In the genomic region with DNA sequence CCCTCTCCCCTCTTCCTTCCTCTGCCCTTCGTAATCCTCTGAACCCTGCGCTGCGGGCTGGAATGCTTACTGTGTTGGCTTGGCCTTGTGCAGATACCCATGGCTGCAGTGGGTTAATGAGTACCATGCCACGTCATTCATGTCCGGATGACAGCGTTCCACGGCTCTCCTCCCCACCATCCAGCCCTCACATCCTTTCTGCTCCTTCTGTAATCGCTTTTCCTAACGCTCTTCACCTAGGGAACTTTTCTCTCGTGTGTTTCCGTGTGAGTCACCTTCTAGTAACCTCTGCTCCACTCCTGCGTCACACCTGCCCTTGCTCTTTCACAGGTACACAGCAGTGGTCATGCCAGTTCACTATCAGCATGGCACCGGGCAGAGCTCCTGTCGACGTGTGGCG, we compare ENCODE assay signal across 24 mouse cellular contexts. TPM values are rescaled to one million over a fixed set of nuclear protein-coding genes. Genes with fewer than 3 reads are reported as not detected.
DNase-seq lines count a peak whose midpoint lies in the region; ATAC-seq and TF ChIP-seq lines count a peak whose summit lies in the region.
"Had no signal": no experiment of that assay in that cellular context is flagged by ENCODE, and none has a peak within 500 bp of the region (broad histone marks: within the 10 kb centered on the region; RNA-seq: fewer than 3 reads in every experiment).

No protein-coding gene starts in this region.

- H3K9ac ChIP-seq in forebrain, postnatal 0 days, result no peak overlapping the region
- H3K9ac ChIP-seq in liver, embryonic 11.5 days (ENCODE audit: low read depth, low read length), result no peak overlapping the region
- no peak overlapping the region for H3K9ac ChIP-seq in midbrain, embryonic 15.5 days
- H3K9ac ChIP-seq in forebrain, embryonic 13.5 days, result no peak overlapping the region
- H3K9ac ChIP-seq: embryonic facial prominence, embryonic 13.5 days; forebrain, embryonic 15.5 days; hindbrain, embryonic 14.5 days; limb, embryonic 13.5 days; liver, embryonic 14.5 days; lung, embryonic 15.5 days; midbrain, embryonic 12.5 days; neural tube, embryonic 15.5 days had no signal

- DNase-seq in heart, adult 11 months, result peak; percentile 79
- DNase-seq in heart, postnatal 4 days, result no peak
- peak; percentile 6 for DNase-seq in kidney, adult 9 months
- DNase-seq in kidney, postnatal 25 days, result peak; percentile 14 to 47
- no peak for DNase-seq in forebrain, postnatal 0 days
- no peak for DNase-seq in liver, embryonic 11.5 days (ENCODE audit: low spot score)
- DNase-seq: adrenal gland, postnatal 14 days; cerebellum, adult 9-11 months; gastrocnemius, adult 2 months; heart, postnatal 14 days; right cerebral cortex, postnatal 14 days had no signal

- H3K4me1 ChIP-seq in forebrain, postnatal 0 days (ENCODE audit: insufficient read depth), result no peaks in the 10 kb centered on the region
- H3K4me1 ChIP-seq in liver, embryonic 11.5 days (replicated peaks; ENCODE audit: control insufficient read depth, insufficient read depth, low read length), result no peaks in the 10 kb centered on the region
- no peaks in the 10 kb centered on the region for H3K4me1 ChIP-seq in midbrain, embryonic 15.5 days
- peaks cover 1% of the 10 kb centered on the region; the same call in 1 of the 2 replicates for H3K4me1 ChIP-seq in forebrain, embryonic 13.5 days
- H3K4me1 ChIP-seq: embryonic facial prominence, embryonic 13.5 days; forebrain, embryonic 15.5 days; limb, embryonic 13.5 days; lung, embryonic 15.5 days; midbrain, embryonic 12.5 days had no signal

- H3K36me3 ChIP-seq in forebrain, postnatal 0 days (ENCODE audit: insufficient read depth), result no peaks in the 10 kb centered on the region
- no peaks in the 10 kb centered on the region for H3K36me3 ChIP-seq in liver, embryonic 11.5 days (ENCODE audit: control insufficient read depth, insufficient read depth, low read length)
- no peaks in the 10 kb centered on the region for H3K36me3 ChIP-seq in midbrain, embryonic 15.5 days (replicated peaks)
- H3K36me3 ChIP-seq in forebrain, embryonic 13.5 days (ENCODE audit: poor library complexity, severe bottlenecking), result no peaks in the 10 kb centered on the region
- H3K36me3 ChIP-seq: embryonic facial prominence, embryonic 13.5 days; forebrain, embryonic 15.5 days; limb, embryonic 13.5 days; lung, embryonic 15.5 days; midbrain, embryonic 12.5 days; neural tube, embryonic 15.5 days had no signal

- TF ChIP-seq CTCF in forebrain, postnatal 0 days (IDR thresholded peaks at IDR 0.05; ENCODE audit: low read depth), result no peak

- no peak overlapping the region for H3K4me3 ChIP-seq in forebrain, postnatal 0 days (ENCODE audit: low read depth, low read length)
- H3K4me3 ChIP-seq in liver, embryonic 11.5 days (ENCODE audit: low read depth, low read length), result no peak overlapping the region
- H3K4me3 ChIP-seq in midbrain, embryonic 15.5 days, result no peak overlapping the region
- H3K4me3 ChIP-seq in forebrain, embryonic 13.5 days, result no peak overlapping the region
- H3K4me3 ChIP-seq: embryonic facial prominence, embryonic 13.5 days; forebrain, embryonic 15.5 days; gastrocnemius, adult 2 months; limb, embryonic 13.5 days; lung, embryonic 15.5 days; midbrain, embryonic 12.5 days; neural tube, embryonic 15.5 days had no signal

- H3K4me2 ChIP-seq in forebrain, postnatal 0 days (ENCODE audit: low read depth), result no peak overlapping the region
- no peak overlapping the region for H3K4me2 ChIP-seq in liver, embryonic 11.5 days
- H3K4me2 ChIP-seq in midbrain, embryonic 15.5 days, result no peak overlapping the region
- H3K4me2 ChIP-seq in forebrain, embryonic 13.5 days, result no peak overlapping the region
- H3K4me2 ChIP-seq: embryonic facial prominence, embryonic 13.5 days; forebrain, embryonic 15.5 days; heart, embryonic 11.5 days; hindbrain, embryonic 14.5 days; limb, embryonic 13.5 days; lung, embryonic 15.5 days; midbrain, embryonic 12.5 days; neural tube, embryonic 15.5 days had no signal

- H3K27me3 ChIP-seq in forebrain, postnatal 0 days (ENCODE audit: insufficient read depth, low read length), result no peaks in the 10 kb centered on the region
- no peaks in the 10 kb centered on the region for H3K27me3 ChIP-seq in liver, embryonic 11.5 days (replicated peaks; ENCODE audit: control insufficient read depth, insufficient read depth, low read length)
- no peaks in the 10 kb centered on the region for H3K27me3 ChIP-seq in midbrain, embryonic 15.5 days (replicated peaks)
- no peaks in the 10 kb centered on the region for H3K27me3 ChIP-seq in forebrain, embryonic 13.5 days
- H3K27me3 ChIP-seq: embryonic facial prominence, embryonic 13.5 days; forebrain, embryonic 15.5 days; lung, embryonic 15.5 days; neural tube, embryonic 15.5 days had no signal

- WGBS in forebrain, postnatal 0 days, result 83% methylated on average over 16 of the region's 16 CpGs
- WGBS in liver, embryonic 11.5 days, result 65% methylated on average over 16 of the region's 16 CpGs
- WGBS in midbrain, embryonic 15.5 days, result 84% methylated on average over 16 of the region's 16 CpGs
- 79% methylated on average over 16 of the region's 16 CpGs for WGBS in forebrain, embryonic 13.5 days

- ATAC-seq in forebrain, postnatal 0 days, result no peak
- ATAC-seq in liver, embryonic 11.5 days (replicated peaks; ENCODE audit: low FRiP score), result no peak
- ATAC-seq in midbrain, embryonic 15.5 days (replicated peaks), result no peak
- no peak for ATAC-seq in forebrain, embryonic 13.5 days
- ATAC-seq: forebrain, embryonic 15.5 days had no signal

- no peak overlapping the region for H3K27ac ChIP-seq in forebrain, postnatal 0 days (ENCODE audit: low read depth, low read length)
- H3K27ac ChIP-seq in liver, embryonic 11.5 days (ENCODE audit: low read depth, low read length), result no peak overlapping the region
- H3K27ac ChIP-seq in midbrain, embryonic 15.5 days, result no peak overlapping the region
- no peak overlapping the region for H3K27ac ChIP-seq in forebrain, embryonic 13.5 days
- H3K27ac ChIP-seq: embryonic facial prominence, embryonic 13.5 days; forebrain, embryonic 15.5 days; gastrocnemius, adult 2 months; hindbrain, embryonic 14.5 days; limb, embryonic 13.5 days; liver, embryonic 14.5 days; lung, embryonic 15.5 days; macrophage; midbrain, embryonic 12.5 days; neural tube, embryonic 15.5 days had no signal

- H3K9me3 ChIP-seq in forebrain, postnatal 0 days (ENCODE audit: low read length), result no peaks in the 10 kb centered on the region
- H3K9me3 ChIP-seq in liver, embryonic 11.5 days (ENCODE audit: control insufficient read depth, low read length), result no peaks in the 10 kb centered on the region
- no peaks in the 10 kb centered on the region for H3K9me3 ChIP-seq in midbrain, embryonic 15.5 days
- no peaks in the 10 kb centered on the region for H3K9me3 ChIP-seq in forebrain, embryonic 13.5 days (replicated peaks)
- H3K9me3 ChIP-seq: embryonic facial prominence, embryonic 13.5 days; forebrain, embryonic 15.5 days; limb, embryonic 13.5 days; lung, embryonic 15.5 days; midbrain, embryonic 12.5 days; neural tube, embryonic 15.5 days had no signal

RNA-seq across cellular contexts. Expression of a gene that starts 53.2 kb away (rescaled TPM):
- not detected for total RNA-seq in heart, postnatal 4 days (2021)
- 0.23 and 0.86 TPM in 2 replicates for total RNA-seq in forebrain, postnatal 0 days (2014; rRNA removed)
- not detected in 2 replicates for polyA plus RNA-seq in forebrain, postnatal 0 days (2015; fragmentation: Nextera tagmentation; extraction: Ambion mirVana)
- not detected in 2 replicates for polyA plus RNA-seq in liver, embryonic 11.5 days (2014; fragmentation: Nextera tagmentation; extraction: Ambion mirVana)
- polyA plus RNA-seq in midbrain, embryonic 15.5 days (2015; fragmentation: Nextera tagmentation; extraction: Ambion mirVana), result not detected in 2 replicates
- 0.11 and 0.15 TPM in 2 replicates for polyA plus RNA-seq in forebrain, embryonic 13.5 days (2015; fragmentation: Nextera tagmentation; extraction: Ambion mirVana)
- total RNA-seq: adrenal gland, postnatal 14 days; gastrocnemius, adult 2 months; heart, postnatal 14 days; layer of hippocampus, adult 18-20 months had no signal
- polyA plus RNA-seq: embryonic facial prominence, embryonic 13.5 days; forebrain, embryonic 15.5 days; heart, embryonic 11.5 days; hindbrain, embryonic 14.5 days; limb, embryonic 13.5 days; liver, embryonic 14.5 days; lung, embryonic 15.5 days; macrophage; midbrain, embryonic 12.5 days; neural tube, embryonic 15.5 days had no signal

Comparison
In these comparisons a context has a peak if more than half of its experiments do, and no peak if none do; other contexts are left out.
1. DNase-seq: peak in heart, adult 11 months (single experiment), kidney, adult 9 months (single experiment) and kidney, postnatal 25 days (2 of 2); none in heart, postnatal 4 days (single experiment), forebrain, postnatal 0 days (single experiment) and liver, embryonic 11.5 days (single experiment).